Mouse (Mus musculus): Measurements from ENCODE around the gene Hsd11b2. TPM values are rescaled to one million over a fixed set of nuclear protein-coding genes. Genes with fewer than 3 reads are reported as not detected.

Hsd11b2 gene
- polyA plus RNA-seq, 1 experiment from 2014 or later, result 2.2 TPM

DNA sequence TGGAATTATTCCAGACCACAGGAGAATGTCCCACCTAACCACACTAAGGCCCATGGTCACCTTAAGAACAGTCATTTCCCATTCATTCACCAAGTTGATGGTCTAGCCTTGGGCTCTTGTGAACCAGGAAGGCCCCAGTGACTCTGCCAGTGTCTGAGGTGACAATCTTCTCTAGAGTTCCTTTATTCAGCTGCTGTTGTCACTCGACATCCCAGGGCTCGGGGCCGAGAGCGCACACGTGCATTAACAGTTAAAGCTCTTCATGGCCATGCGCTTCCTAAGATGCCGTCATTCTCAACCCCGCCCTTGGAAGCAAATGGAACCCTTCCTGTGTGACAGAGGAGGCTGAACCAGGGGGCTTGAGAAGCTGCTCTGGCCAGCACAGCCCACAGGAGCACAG, 36.4 kb upstream of the Hsd11b2 start:
- no peak overlapping the region for H3K4me2 ChIP-seq (ENCODE audit: low read depth, low read length)
- no peak overlapping the region for H3K9ac ChIP-seq (ENCODE audit: low read length)
- no peaks in the 10 kb centered on the region for H3K9me3 ChIP-seq (ENCODE audit: control insufficient read depth, low read length)
- peaks cover 5% of the 10 kb centered on the region; the same call in 1 of the 2 replicates for H3K4me1 ChIP-seq (replicated peaks; ENCODE audit: control insufficient read depth, insufficient read depth, low read length)
- H3K4me3 ChIP-seq (ENCODE audit: low read length), result no peak overlapping the region
- no peak for ATAC-seq (ENCODE audit: low read depth)
- WGBS, result 78% methylated on average over 8 of the region's 8 CpGs
- H3K36me3 ChIP-seq (ENCODE audit: control insufficient read depth, insufficient read depth, low read length), result no peaks in the 10 kb centered on the region
- no peaks in the 10 kb centered on the region for H3K27me3 ChIP-seq (ENCODE audit: control insufficient read depth, insufficient read depth, low read depth, low read length)
- H3K27ac ChIP-seq (ENCODE audit: low read length), result no peak overlapping the region

DNA sequence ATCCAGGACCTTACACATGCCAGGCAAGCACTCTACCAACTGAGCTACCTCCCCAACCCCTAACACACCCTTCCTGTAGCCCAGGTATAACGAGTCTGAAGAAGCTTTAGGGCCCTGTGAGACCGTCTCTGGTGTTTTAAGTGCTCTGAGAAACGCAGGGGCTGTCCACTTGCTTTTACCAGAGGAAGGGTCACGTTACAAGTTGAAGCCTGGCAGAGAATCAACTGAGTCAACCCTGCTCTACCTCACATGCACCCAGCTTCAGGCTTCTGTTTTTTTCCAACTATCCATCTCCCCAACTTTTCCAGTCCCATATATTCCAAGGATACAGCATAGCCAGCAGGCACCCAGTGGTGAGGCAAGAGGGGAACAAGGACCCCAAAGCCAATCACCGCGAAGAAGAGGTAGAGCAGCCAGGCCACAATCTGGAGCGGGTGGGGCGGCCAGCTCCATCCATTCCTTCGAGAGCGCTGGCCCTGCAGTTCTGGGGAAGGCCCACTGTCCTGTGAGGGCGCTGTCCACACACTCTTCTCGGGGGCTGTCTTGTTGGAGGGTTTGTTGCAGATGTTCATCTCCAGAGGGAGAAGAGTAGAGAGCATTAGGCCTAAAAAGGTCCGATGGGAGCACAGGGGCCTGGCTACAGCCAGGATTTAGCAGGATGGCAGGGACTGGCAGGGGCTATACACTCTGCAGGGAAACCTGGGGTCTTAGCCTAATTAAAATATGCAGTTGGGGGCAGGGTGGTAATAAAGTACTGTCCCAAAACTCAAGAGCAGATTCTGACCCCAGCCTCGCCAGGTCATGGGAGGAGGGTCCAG, 35.1 kb upstream of the Hsd11b2 start:
- no peak overlapping the region for H3K4me3 ChIP-seq (ENCODE audit: low read length)
- no peaks in the 10 kb centered on the region for H3K36me3 ChIP-seq (ENCODE audit: control insufficient read depth, insufficient read depth, low read length)
- H3K4me1 ChIP-seq (replicated peaks; ENCODE audit: control insufficient read depth, insufficient read depth, low read length), result peaks cover 5% of the 10 kb centered on the region; the same call in 1 of the 2 replicates
- H3K27me3 ChIP-seq (ENCODE audit: control insufficient read depth, insufficient read depth, low read depth, low read length), result no peaks in the 10 kb centered on the region
- H3K9me3 ChIP-seq (ENCODE audit: control insufficient read depth, low read length), result no peaks in the 10 kb centered on the region
- no peak overlapping the region for H3K4me2 ChIP-seq (ENCODE audit: low read depth, low read length)
- no peak overlapping the region for H3K27ac ChIP-seq (ENCODE audit: low read length)
- H3K9ac ChIP-seq (ENCODE audit: low read length), result no peak overlapping the region
- ATAC-seq (ENCODE audit: low read depth), result peak; percentile 45; the same call in 1 of the 2 replicates
- WGBS, result 49% methylated on average over 14 of the region's 14 CpGs

DNA sequence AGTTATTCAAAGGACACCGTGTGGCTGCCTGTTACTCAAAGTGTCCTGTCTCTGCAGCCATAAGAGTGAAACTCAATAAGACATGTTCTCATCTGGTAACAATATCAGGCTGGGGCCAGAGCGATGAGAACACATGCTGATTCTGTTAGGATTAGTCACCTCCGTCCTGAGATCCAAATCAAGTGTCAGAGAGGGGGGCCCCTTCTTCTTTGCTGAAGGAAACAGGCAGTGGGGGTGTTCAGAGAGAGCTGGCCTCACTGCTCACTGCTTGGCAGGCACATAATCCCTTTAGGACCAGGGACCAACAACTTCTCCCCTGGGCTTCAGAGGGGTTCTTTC, 34.6 kb upstream of the Hsd11b2 start:
- Histone ChIP-seq H3K36me3 (ENCODE audit: control insufficient read depth, insufficient read depth, low read length) (no peaks in the 10 kb centered on the region), H3K9ac (ENCODE audit: low read length) (no peak overlapping the region), H3K4me2 (ENCODE audit: low read depth, low read length) (no peak overlapping the region), H3K4me3 (ENCODE audit: low read length) (no peak overlapping the region), H3K27me3 (ENCODE audit: control insufficient read depth, insufficient read depth, low read depth, low read length) (no peaks in the 10 kb centered on the region), H3K4me1 (replicated peaks; ENCODE audit: control insufficient read depth, insufficient read depth, low read length) (peaks cover 5% of the 10 kb centered on the region; the same call in 1 of the 2 replicates), H3K27ac (ENCODE audit: low read length) (no peak overlapping the region), H3K9me3 (ENCODE audit: control insufficient read depth, low read length) (no peaks in the 10 kb centered on the region)
- ATAC-seq (ENCODE audit: low read depth), result no peak
- WGBS, result 71% methylated on average over 3 of the region's 3 CpGs

DNA sequence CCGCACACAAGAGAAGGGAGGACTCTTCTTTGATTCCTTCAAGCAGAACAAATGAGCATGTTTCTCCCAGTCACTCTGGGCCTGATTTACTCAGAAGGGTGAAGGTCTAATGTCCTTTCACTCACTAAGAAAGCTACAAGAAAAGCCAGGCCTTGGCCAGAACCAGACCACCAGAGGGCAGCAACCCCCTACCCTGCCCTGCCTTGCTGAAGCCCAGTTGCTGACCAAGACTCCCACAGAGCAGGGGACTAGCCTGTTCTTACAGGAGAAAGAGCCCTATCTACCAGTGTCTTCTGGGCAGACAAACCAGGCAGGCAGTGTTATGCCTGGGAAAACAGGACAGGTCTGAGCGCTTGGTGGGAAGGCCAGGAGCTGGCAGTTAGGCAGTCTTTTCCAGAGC, 34.2 kb upstream of the Hsd11b2 start:
- Histone ChIP-seq H3K36me3 (ENCODE audit: control insufficient read depth, insufficient read depth, low read length) (no peaks in the 10 kb centered on the region), H3K9ac (ENCODE audit: low read length) (no peak overlapping the region), H3K27me3 (ENCODE audit: control insufficient read depth, insufficient read depth, low read depth, low read length) (no peaks in the 10 kb centered on the region), H3K27ac (ENCODE audit: low read length) (no peak overlapping the region), H3K9me3 (ENCODE audit: control insufficient read depth, low read length) (no peaks in the 10 kb centered on the region), H3K4me2 (ENCODE audit: low read depth, low read length) (no peak overlapping the region), H3K4me3 (ENCODE audit: low read length) (no peak overlapping the region), H3K4me1 (replicated peaks; ENCODE audit: control insufficient read depth, insufficient read depth, low read length) (peaks cover 5% of the 10 kb centered on the region; the same call in 1 of the 2 replicates)
- 51% methylated on average over 2 of the region's 2 CpGs for WGBS
- ATAC-seq (ENCODE audit: low read depth), result peak; percentile 59; the same call in 1 of the 2 replicates

DNA sequence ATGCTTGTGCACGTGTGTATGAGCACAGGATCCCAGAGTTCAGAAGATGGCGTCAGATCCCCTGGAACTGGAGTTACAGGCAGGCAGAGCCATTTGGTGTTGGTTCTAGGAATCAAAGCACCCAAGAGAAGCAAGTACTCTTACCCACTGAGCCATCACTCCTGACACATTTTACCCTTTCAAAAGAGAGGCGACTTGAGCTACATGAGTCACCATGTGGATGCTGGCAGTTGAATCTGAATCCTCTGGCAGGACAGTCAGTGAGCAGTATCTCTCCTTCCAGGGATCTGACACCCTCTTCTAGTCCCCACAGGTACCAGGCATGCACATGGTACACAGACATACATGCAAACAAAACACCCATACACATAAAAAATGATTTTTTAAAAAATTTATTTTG, 30.5 kb upstream of the Hsd11b2 start:
- Histone ChIP-seq H3K9me3 (ENCODE audit: control insufficient read depth, low read length) (no peaks in the 10 kb centered on the region), H3K4me3 (ENCODE audit: low read length) (no peak overlapping the region), H3K4me2 (ENCODE audit: low read depth, low read length) (no peak overlapping the region), H3K9ac (ENCODE audit: low read length) (no peak overlapping the region), H3K27me3 (ENCODE audit: control insufficient read depth, insufficient read depth, low read depth, low read length) (no peaks in the 10 kb centered on the region), H3K27ac (ENCODE audit: low read length) (no peak overlapping the region), H3K4me1 (replicated peaks; ENCODE audit: control insufficient read depth, insufficient read depth, low read length) (no peaks in the 10 kb centered on the region), H3K36me3 (ENCODE audit: control insufficient read depth, insufficient read depth, low read length) (no peaks in the 10 kb centered on the region)
- 65% methylated on average over 3 of the region's 3 CpGs for WGBS
- ATAC-seq (ENCODE audit: low read depth), result no peak

DNA sequence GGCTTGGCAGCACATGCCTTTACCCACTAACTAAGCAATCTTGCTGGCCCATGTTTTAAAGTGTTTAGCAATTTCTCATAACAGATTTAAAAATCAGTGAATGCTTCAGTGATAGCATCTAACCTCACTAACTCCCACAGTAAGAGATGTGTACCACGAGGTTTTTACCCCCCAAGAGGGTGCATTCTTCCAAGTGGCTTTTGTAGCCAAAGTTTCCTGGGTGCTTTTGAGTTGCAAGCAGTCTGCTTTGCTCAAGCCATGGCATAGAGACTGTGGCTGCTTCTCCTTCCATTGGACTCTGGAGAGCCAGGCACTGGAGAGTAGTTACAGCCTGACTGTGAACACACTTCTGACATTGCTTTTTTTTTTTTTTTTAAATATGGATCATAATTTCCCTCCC, 29.3 kb upstream of the Hsd11b2 start:
- ATAC-seq (ENCODE audit: low read depth), result no peak
- Histone ChIP-seq H3K4me3 (ENCODE audit: low read length) (no peak overlapping the region), H3K4me2 (ENCODE audit: low read depth, low read length) (no peak overlapping the region), H3K27ac (ENCODE audit: low read length) (no peak overlapping the region), H3K27me3 (ENCODE audit: control insufficient read depth, insufficient read depth, low read depth, low read length) (no peaks in the 10 kb centered on the region), H3K36me3 (ENCODE audit: control insufficient read depth, insufficient read depth, low read length) (no peaks in the 10 kb centered on the region), H3K4me1 (replicated peaks; ENCODE audit: control insufficient read depth, insufficient read depth, low read length) (no peaks in the 10 kb centered on the region; the same call in 1 of the 2 replicates), H3K9me3 (ENCODE audit: control insufficient read depth, low read length) (no peaks in the 10 kb centered on the region), H3K9ac (ENCODE audit: low read length) (no peak overlapping the region)
- WGBS, result 58% methylated on average over 1 of the region's 1 CpGs

DNA sequence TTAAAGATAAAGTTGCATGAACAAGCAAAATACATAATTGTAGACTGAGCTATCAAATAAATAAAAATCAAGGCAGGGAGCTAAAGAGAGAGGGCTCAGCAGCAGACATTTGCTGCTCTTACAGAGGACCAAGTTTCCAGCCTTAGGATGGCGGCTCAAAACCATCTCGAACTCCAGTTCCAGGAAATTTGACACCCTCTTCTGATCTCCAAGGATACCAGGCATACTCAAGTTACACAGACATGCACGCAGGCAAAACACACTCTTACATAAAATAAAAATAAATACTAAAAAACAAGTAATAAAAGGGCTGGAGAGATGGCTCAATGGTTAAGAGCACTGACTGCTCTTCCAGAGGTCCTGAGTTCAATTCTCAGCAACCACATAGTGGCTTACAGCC, 25.1 kb upstream of the Hsd11b2 start:
- Histone ChIP-seq H3K27me3 (ENCODE audit: control insufficient read depth, insufficient read depth, low read depth, low read length) (no peaks in the 10 kb centered on the region), H3K36me3 (ENCODE audit: control insufficient read depth, insufficient read depth, low read length) (no peaks in the 10 kb centered on the region), H3K9ac (ENCODE audit: low read length) (no peak overlapping the region), H3K4me2 (ENCODE audit: low read depth, low read length) (no peak overlapping the region), H3K4me1 (replicated peaks; ENCODE audit: control insufficient read depth, insufficient read depth, low read length) (peaks cover 21% of the 10 kb centered on the region), H3K4me3 (ENCODE audit: low read length) (no peak overlapping the region), H3K9me3 (ENCODE audit: control insufficient read depth, low read length) (no peaks in the 10 kb centered on the region), H3K27ac (ENCODE audit: low read length) (peak overlapping the region; percentile 91)
- 10% methylated on average over 3 of the region's 3 CpGs for WGBS
- ATAC-seq (ENCODE audit: low read depth), result no peak

DNA sequence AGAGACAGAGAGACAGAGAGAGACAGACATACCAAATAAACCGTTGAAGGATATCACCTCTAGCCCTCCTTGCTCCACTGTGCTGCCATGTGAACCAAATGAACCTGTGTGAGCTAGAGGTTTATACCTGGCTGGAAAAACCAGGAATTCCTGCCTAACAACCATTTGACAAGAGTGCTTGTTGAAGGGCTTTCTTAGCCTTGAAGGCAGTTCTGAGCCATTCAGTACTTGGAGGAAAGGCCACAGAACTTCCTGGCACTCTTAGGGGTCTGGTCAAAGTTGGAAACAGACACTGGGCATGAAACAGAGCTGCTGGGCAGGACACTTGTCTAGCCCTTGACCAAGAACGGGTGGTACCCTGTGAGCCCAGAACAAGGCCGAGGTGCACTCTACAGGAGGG, 24.0 kb upstream of the Hsd11b2 start:
- ATAC-seq (ENCODE audit: low read depth), result peak; percentile 59
- Histone ChIP-seq H3K4me1 (replicated peaks; ENCODE audit: control insufficient read depth, insufficient read depth, low read length) (peaks cover 21% of the 10 kb centered on the region), H3K9me3 (ENCODE audit: control insufficient read depth, low read length) (no peaks in the 10 kb centered on the region), H3K36me3 (ENCODE audit: control insufficient read depth, insufficient read depth, low read length) (no peaks in the 10 kb centered on the region), H3K9ac (ENCODE audit: low read length) (no peak overlapping the region), H3K4me3 (ENCODE audit: low read length) (no peak overlapping the region), H3K4me2 (ENCODE audit: low read depth, low read length) (peak overlapping the region; percentile 87), H3K27ac (ENCODE audit: low read length) (peak overlapping the region; percentile 91), H3K27me3 (ENCODE audit: control insufficient read depth, insufficient read depth, low read depth, low read length) (no peaks in the 10 kb centered on the region)
- WGBS, result 53% methylated on average over 3 of the region's 3 CpGs

DNA sequence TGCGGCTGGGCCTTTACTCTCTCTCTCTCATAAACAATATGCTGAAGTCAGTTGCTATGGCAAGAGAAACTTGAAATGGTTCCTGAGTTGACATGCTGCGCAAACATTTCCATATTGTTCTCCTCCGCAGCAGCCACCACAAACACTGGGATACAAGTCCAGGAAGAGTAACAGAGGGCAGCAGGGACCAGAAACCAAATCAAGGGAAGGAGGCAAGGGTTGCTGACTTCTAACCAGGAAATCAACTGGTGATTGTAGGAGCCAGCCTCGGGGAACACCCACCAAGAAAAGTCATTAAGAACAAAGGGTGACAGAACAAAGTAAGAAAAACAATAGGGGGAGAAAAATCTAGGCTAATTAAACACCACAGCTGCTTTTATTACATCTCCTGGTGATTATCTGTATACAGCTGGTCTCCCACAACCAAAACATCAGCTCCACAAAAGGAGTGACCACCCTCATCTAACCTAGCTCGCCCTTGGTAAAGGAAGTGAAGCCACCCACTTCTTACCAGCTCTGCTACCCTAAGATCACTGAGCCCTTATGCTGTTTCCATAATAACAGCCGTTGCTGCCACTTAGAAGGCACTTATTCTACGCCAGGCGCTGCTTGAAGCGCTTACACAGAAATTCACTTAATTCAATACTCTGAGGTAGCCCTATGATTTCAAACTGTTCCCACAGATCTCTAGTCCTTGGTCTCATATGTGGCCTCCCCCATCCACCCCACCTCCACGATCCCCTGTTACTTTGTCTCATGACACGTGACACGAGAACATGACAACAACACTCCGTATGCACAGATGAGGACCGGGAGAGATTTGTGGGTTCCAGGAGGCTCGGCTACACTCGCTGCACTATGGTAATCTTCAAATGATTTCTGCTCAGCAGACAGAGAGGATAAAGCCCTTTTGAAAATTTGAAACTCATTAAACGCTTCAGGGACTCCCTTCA, 22.9 kb upstream of the Hsd11b2 start:
- peak overlapping the region; percentile 87 for H3K4me3 ChIP-seq (ENCODE audit: low read length)
- peak overlapping the region; percentile 87 for H3K4me2 ChIP-seq (ENCODE audit: low read depth, low read length)
- H3K9ac ChIP-seq (ENCODE audit: low read length), result peak overlapping the region; percentile 93
- H3K9me3 ChIP-seq (ENCODE audit: control insufficient read depth, low read length), result no peaks in the 10 kb centered on the region
- peak overlapping the region; percentile 91 for H3K27ac ChIP-seq (ENCODE audit: low read length)
- no peaks in the 10 kb centered on the region for H3K27me3 ChIP-seq (ENCODE audit: control insufficient read depth, insufficient read depth, low read depth, low read length)
- 23% methylated on average over 17 of the region's 17 CpGs for WGBS
- no peaks in the 10 kb centered on the region for H3K36me3 ChIP-seq (ENCODE audit: control insufficient read depth, insufficient read depth, low read length)
- no peak for ATAC-seq (ENCODE audit: low read depth)
- H3K4me1 ChIP-seq (replicated peaks; ENCODE audit: control insufficient read depth, insufficient read depth, low read length), result peaks cover 21% of the 10 kb centered on the region

Data from lung, embryonic 16.5 days (tissue).